Mouse (Mus musculus): ENCODE measurements around the gene Gpc6.
"Not testable (repeated sequence)": the region's sequence is repeated elsewhere in the genome, so short reads cannot be mapped to it uniquely, and the experiment has no call there.

Gpc6 gene

DNA sequence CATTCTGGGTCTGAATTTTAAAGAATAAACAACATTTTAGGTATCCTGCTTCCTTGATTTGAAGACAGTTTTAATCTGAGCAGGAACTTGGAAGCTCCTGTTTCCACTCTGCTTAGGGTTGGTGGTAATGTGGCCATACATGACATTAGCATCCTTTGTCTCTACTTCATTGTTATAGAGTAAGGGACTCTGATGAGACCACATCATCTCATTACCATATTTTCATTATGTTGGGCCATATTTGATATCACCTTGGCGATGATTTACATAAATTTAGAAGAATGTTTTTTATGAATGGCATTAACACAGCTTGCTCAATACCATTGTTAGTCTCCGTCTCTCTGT, 436.8 kb downstream of the Gpc6 start:
- DNase-seq (ENCODE audit: low spot score in 2 of 2), result no peak

DNA sequence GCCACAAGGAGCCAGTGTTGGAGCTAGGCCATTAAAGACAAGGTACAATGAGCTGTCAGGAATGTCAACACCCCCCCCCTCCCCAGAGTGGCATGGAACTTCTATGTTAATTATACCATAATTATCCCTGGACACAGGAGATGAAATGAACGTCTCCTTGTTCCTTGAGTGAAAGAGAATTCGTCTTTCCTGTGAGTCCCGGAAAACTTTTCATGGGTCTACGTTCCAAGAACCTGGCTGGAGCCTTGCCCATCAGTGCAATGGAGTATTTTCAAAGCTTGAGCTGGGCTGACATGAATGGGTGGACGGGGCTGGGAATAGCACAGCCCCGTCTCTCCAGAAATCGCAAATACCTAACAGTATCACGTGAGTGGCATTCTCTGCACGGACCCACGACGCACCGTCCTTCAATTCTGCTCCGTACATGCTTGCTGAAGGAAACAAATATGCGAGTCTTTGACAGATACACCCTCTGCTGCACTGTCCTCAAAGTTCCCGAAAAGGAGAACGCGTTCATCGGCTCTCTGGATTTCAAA, 444.3 kb downstream of the Gpc6 start:
- DNase-seq (ENCODE audit: low spot score in 2 of 2), result no peak

DNA sequence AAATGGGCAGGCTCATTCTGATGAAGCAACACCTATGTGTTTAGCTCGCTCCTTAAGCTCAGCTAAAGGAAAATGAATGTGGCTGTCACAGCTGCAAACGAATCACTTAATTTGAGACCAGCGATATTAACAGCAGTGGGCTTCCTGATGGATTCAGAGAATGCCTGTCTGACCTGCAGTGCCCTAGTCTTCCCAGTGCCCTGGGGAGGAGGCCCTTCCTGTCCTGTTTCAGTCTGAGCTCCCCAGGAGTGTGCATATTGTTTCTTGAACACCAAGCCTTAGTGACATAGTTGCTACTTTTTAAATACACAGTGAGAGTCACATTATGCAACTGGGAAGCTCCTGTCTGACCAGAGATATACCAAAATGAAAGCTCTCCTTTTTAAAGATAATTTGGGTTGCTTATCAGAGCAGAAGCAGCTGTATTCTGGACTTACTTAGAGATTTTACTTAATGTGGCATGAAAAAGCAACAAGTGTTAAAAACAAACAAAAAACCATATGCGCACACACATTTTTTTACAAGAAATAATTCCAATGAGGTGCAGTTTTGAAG, 451.8 kb downstream of the Gpc6 start:
- DNase-seq (ENCODE audit: low spot score in 2 of 2), result no peak

- DNase-seq (ENCODE audit: low spot score in 2 of 2), result no peak
Observed at GRCm38 (mm10) chr14:117379979-117380378, 454.9 kb downstream of the Gpc6 start.

DNA sequence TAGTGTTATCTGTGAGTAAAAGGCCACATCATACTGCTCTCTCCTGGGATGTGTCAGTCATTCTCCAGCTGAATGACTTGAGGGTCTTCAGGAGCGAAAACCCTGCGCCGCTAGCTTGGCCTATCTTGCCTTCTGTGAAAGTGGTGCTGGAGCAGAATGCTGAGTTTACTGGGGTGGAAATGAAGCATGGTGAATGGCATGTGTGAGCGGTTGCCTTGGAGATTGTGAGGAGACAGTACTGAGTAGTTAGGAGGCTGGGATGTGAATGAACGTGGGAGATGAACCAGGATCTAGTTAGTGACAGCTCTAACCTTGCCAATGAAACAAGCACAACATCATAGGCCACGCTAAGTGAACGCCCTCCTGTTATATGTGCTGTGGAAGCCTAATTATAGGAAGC, 458.1 kb downstream of the Gpc6 start:
- DNase-seq (ENCODE audit: low spot score in 2 of 2), result no peak

DNA sequence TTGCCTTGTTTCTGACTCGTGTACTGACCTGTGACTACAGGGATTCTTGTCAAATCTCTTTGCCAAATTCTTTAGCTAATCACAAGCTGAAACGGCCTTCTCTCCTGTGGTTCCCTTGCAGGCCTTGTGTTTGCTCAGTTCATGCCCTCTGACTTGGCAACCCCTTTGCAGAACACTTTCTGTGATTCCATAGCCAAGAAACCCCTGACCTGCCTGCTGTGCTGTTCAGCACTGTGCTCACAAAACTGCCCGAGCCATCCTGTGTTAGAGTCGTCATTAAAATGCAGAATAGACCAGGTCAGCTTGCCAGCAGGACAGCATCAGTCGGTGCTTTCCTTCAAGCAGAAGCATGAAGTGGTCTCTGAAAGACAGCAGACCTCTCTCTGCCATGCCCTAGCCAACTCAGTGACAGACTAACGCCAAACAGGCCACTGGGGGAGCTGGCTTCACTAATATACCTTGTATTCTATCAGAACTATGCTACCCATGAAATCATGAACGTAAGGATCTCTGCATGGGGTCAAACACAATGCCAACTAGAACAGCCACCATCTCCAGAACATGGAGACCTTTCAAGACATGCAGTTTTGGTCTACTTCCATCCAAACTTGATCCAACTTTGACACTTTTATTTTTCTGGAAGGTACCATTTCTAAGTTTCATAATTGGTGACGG, 459.1 kb downstream of the Gpc6 start:
- DNase-seq (ENCODE audit: low spot score in 2 of 2), result peak in 1 of 2 experiments; percentile 14

GRCm38 (mm10) chr14:117385731-117386270, 460.7 kb downstream of the Gpc6 start:
- DNase-seq (ENCODE audit: low spot score in 2 of 2), result no peak

DNA sequence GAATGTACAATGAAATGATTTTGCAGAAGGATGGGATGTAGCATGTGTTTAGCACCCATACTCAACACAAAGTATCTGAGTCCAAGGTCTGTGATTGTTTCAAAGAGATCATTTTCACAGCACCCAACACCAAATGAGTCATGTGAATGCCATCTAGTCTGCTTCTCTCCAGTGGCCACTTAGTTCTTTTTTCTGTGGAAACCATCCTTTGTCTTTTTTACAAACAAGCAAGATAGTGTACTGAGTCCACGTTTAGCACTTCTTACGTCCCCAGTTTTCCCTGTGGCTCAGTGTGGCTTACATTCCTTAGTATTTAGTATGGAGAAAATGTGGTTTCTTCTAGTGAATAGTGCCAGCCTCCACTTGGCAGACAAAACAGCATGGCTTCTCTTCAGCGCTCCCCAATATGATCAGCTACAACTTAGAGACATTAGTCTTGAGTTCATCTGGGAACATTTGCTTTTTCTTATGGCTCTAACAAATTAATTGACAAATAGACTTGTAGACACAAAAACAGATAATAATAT, 465.7 kb downstream of the Gpc6 start:
- no peak for DNase-seq (ENCODE audit: low spot score in 2 of 2)

- no peak for DNase-seq (ENCODE audit: low spot score in 2 of 2)
Observed at GRCm38 (mm10) chr14:117391412-117391811, 466.3 kb downstream of the Gpc6 start.

GRCm38 (mm10) chr14:117397165-117397564, 472.1 kb downstream of the Gpc6 start:
- no peak for DNase-seq (ENCODE audit: low spot score in 2 of 2)

GRCm38 (mm10) chr14:117407824-117408524, 482.9 kb downstream of the Gpc6 start:
- DNase-seq (ENCODE audit: low spot score in 2 of 2), result no peak

DNA sequence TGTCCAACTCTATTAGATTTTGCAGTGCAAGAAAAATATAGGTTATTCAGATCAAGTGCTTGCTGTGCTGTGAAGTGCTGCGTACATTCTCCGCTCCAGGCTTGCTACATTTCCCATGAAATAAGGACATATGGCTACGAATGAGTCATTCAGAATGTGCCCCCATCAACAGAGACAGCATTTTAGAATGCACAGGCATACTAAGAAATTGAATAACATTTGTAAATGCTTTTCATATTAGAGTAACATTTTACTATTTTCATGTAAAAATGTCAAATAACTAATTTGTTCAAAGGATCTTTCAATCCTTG, 483.4 kb downstream of the Gpc6 start:
- no peak for DNase-seq (ENCODE audit: low spot score in 2 of 2)

DNA sequence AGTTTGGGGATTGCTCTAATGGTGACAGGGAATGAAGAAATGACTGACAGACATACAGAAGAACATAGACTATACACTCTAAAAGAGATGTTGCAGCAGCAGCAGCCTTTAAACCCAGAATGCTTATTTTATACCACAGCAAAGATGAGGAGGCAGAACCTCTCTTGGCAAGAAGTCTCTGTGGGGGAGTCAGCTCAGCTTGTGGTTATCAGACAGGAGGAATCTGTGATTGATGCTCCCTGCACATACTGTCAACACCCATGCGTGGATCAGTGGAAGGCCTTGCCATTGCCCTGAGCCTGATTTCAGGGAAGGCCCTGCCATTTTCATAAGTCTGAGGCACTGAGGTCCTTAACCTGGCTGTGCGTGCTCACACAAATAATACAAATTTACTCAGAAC, 484.7 kb downstream of the Gpc6 start:
- no peak for DNase-seq (ENCODE audit: low spot score in 2 of 2)

GRCm38 (mm10) chr14:117410511-117410910, 485.4 kb downstream of the Gpc6 start:
- no peak for DNase-seq (ENCODE audit: low spot score in 2 of 2)

- DNase-seq (ENCODE audit: low spot score in 2 of 2), result no peak
Observed at GRCm38 (mm10) chr14:117415045-117415444, 489.9 kb downstream of the Gpc6 start.

DNA sequence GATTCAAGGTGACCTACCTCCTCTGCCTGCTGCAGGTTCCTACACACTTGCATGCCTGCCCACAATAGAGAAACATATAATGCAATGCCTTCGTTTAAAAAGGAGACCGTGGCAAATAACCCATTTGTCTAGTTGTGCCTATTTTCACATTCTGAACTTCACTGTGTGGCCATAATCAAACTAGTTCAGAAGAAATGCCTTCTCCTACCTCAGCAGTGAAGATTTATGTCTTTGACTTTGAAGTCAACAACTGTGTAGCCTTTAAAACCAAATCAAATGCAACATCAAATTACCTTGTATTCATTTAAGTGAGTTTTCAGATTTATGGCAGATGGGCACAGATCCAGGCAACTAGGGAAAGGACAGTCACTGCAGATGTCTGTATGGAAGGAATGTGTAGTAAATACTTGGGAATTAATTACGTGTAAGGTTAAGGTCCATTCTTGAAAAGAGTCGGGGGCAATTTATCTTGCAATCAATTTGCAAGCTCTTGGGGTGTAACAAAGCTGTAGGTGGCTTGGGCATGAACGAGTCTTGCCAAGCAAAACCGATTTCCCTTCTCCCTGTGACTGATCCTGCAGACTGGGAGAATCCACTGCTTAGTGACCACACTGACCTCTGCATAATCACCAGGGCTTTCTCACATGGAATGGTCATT, 494.6 kb downstream of the Gpc6 start:
- DNase-seq (ENCODE audit: low spot score in 2 of 2), result no peak

DNA sequence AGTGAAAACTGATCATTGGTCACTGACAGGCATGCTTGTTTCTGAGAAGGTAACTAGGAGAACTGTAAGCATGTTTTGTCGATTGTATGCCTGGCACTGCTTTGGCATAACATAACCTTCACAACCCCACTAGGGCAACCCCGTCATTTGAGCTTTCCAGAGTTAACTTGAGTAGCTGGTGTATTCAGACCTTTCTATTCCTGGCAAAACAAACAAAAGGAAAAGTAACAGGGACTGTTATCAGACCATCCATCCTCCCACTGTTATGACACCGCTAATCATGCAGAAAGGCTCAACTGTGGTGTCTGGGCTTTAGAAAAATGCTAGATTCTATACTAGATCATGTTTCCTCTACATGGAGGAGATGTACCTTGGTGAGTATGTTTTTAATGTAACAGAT, 496.1 kb downstream of the Gpc6 start:
- no peak for DNase-seq (ENCODE audit: low spot score in 2 of 2)

- no peak for DNase-seq (ENCODE audit: low spot score in 2 of 2)
Observed at GRCm38 (mm10) chr14:117426116-117426515, 501.0 kb downstream of the Gpc6 start.

DNA sequence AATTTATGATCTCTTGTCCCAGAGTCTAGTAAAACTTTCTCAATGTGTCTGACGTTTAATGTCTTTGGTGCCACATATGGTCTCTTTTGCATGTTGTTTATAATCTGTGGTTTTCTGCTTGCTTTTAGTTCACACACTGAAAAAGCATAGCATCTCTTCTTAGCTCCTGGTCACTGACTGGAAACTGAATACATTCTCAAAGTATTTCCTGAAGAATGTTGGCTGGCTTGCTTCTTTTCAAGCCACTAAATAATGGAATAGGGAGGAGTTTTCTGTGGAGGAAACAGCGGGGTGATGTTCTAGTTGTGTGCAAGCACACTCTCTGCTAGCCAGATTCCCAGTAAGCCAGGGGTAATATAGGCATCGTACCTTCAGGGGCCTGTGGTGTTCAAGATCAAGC, 502.7 kb downstream of the Gpc6 start:
- no peak for DNase-seq (ENCODE audit: low spot score in 2 of 2)

GRCm38 (mm10) chr14:117435739-117436138, 510.6 kb downstream of the Gpc6 start:
- no peak for DNase-seq (ENCODE audit: low spot score in 2 of 2)

DNA sequence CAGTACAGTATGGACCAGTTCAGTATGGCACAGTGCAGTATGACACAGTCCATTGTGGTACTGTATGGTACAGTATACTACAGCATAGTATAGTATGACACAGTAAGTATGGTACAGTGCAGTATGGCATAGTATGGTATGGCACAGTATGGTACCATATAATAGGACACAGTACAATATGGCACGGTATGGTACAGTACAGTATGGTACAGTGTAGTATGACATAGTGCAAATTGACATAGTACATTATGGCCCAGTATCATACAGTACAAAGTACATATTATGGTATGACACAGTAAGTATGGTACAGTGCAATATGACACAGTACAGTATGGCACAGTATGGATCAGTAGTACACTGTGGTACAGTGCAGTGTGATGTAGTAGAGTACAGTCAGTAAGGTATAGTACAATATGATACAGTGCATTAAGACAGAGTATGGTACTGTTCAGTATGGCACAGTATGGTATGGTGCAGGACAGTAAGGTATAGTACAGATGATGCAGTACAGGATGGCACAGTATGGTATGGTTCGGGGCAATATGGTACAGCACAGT, 521.6 kb downstream of the Gpc6 start:
- not testable (repeated sequence) for DNase-seq (ENCODE audit: low spot score in 2 of 2)

All from cerebellum, postnatal 4 days (tissue).